Mouse (Mus musculus): ENCODE data around the gene Txlnb. TPM values are rescaled to one million over a fixed set of nuclear protein-coding genes. Genes with fewer than 3 reads are reported as not detected.
"Not testable (repeated sequence)": the region's sequence is repeated elsewhere in the genome, so short reads cannot be mapped to it uniquely, and the experiment has no call there.

Gene Txlnb
- polyA plus RNA-seq, 1 experiment from 2014 or later = 2.3 TPM

DNA sequence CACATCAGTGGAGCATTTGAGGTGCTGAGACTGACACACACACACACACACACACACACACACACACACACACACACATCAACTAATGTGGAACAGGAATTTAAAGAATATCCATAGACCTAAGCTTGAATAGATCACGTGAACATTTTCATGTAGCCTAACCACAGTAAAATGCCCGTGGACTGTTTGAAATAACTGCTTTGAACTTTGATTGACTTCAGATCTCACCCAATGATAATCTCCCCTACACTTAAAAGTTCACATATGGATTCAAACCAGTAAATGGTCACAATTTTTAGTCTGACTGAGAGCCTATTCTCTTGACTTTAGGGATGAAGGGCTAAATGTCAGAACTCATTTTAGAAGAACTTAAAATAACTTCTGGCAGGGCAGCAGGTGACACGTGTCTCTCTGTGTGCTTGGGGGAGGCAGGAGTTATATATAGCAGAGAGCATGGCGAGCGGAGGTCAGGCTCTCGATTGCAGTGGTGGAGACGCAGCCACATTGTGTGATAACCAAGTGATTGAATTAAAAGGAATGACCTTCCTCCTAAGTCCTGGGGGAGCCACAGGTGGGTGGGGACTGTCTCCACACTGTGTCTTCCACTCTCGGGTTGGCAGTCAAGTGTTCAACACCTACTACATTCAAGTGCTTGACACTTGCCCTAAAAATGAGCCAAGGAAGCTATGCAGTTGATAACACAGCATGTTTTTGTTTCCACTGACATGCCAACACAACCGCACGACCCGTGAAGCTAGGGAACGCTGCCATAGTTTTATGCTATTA, 1.0 kb downstream of the Txlnb start:
- H3K9ac ChIP-seq (replicated peaks; ENCODE audit: low read length) = no peak overlapping the region
- ATAC-seq (ENCODE audit: low FRiP score, low TSS enrichment) (no peak), DNase-seq (no peak)
- H3K4me3 ChIP-seq (replicated peaks; ENCODE audit: low read depth, low read length) = no peak overlapping the region
- peaks cover 12% of the 10 kb centered on the region for H3K4me1 ChIP-seq (ENCODE audit: control insufficient read depth, insufficient read depth, low read length)
- no peaks in the 10 kb centered on the region for H3K9me3 ChIP-seq (ENCODE audit: control insufficient read depth, low read length)
- 52% methylated on average over 12 of the region's 12 CpGs for WGBS
- no peaks in the 10 kb centered on the region for H3K27me3 ChIP-seq (ENCODE audit: control insufficient read depth, insufficient read depth, low read length)
- peak overlapping the region; percentile 67; the same call in 1 of the 2 replicates for H3K27ac ChIP-seq (replicated peaks; ENCODE audit: low read depth, low read length)
- no peaks in the 10 kb centered on the region for H3K36me3 ChIP-seq (ENCODE audit: control insufficient read depth, insufficient read depth, low read length)
- H3K4me2 ChIP-seq (ENCODE audit: low read length) = peak overlapping the region; percentile 53

GRCm38 (mm10) chr10:17797681-17798080, 1.7 kb downstream of the Txlnb start:
- no peak for DNase-seq
- Histone ChIP-seq H3K4me3 (replicated peaks; ENCODE audit: low read depth, low read length) (no peak overlapping the region), H3K36me3 (ENCODE audit: control insufficient read depth, insufficient read depth, low read length) (no peaks in the 10 kb centered on the region), H3K9me3 (ENCODE audit: control insufficient read depth, low read length) (no peaks in the 10 kb centered on the region), H3K27ac (replicated peaks; ENCODE audit: low read depth, low read length) (no peak overlapping the region), H3K4me1 (ENCODE audit: control insufficient read depth, insufficient read depth, low read length) (peaks cover 12% of the 10 kb centered on the region), H3K27me3 (ENCODE audit: control insufficient read depth, insufficient read depth, low read length) (no peaks in the 10 kb centered on the region), H3K4me2 (ENCODE audit: low read length) (no peak overlapping the region), H3K9ac (replicated peaks; ENCODE audit: low read length) (no peak overlapping the region)
- ATAC-seq (ENCODE audit: low FRiP score, low TSS enrichment) = no peak
- WGBS = 83% methylated on average over 3 of the region's 3 CpGs

DNA sequence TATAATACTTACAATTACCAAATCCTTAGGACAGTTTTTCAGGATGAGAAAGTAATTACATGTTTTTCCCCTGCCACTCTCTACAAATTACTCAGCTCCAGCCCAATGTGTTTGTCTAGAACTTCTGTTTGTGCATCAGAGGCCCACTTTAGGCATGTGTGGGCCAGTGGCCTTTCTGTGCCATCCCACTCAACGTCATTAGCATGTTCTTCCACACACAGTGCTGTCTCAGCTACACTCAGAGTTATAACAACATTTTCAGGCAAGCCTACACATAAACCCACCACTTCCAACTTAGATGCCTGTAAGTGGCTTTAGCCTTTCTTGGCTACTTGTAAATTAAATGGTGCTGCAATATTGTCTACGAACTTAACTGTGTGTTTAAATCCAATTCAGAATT, 5.8 kb downstream of the Txlnb start:
- Histone ChIP-seq H3K36me3 (ENCODE audit: control insufficient read depth, insufficient read depth, low read length) (no peaks in the 10 kb centered on the region), H3K9ac (replicated peaks; ENCODE audit: low read length) (no peak overlapping the region), H3K9me3 (ENCODE audit: control insufficient read depth, low read length) (no peaks in the 10 kb centered on the region), H3K27me3 (ENCODE audit: control insufficient read depth, insufficient read depth, low read length) (no peaks in the 10 kb centered on the region), H3K4me1 (ENCODE audit: control insufficient read depth, insufficient read depth, low read length) (no peaks in the 10 kb centered on the region), H3K4me2 (ENCODE audit: low read length) (no peak overlapping the region), H3K4me3 (replicated peaks; ENCODE audit: low read depth, low read length) (no peak overlapping the region), H3K27ac (replicated peaks; ENCODE audit: low read depth, low read length) (no peak overlapping the region)
- 82% methylated on average over 2 of the region's 2 CpGs for WGBS
- no peak for DNase-seq
- ATAC-seq (ENCODE audit: low FRiP score, low TSS enrichment) = no peak

- no peak overlapping the region for H3K27ac ChIP-seq (replicated peaks; ENCODE audit: low read depth, low read length)
- DNase-seq = no peak
- H3K4me1 ChIP-seq (ENCODE audit: control insufficient read depth, insufficient read depth, low read length) = no peaks in the 10 kb centered on the region
- H3K4me3 ChIP-seq (replicated peaks; ENCODE audit: low read depth, low read length) = no peak overlapping the region
- WGBS = 81% methylated on average over 1 of the region's 1 CpGs
- no peaks in the 10 kb centered on the region for H3K36me3 ChIP-seq (ENCODE audit: control insufficient read depth, insufficient read depth, low read length)
- H3K9ac ChIP-seq (replicated peaks; ENCODE audit: low read length) = no peak overlapping the region
- no peaks in the 10 kb centered on the region for H3K27me3 ChIP-seq (ENCODE audit: control insufficient read depth, insufficient read depth, low read length)
- no peaks in the 10 kb centered on the region for H3K9me3 ChIP-seq (ENCODE audit: control insufficient read depth, low read length)
- no peak for ATAC-seq (ENCODE audit: low FRiP score, low TSS enrichment)
- no peak overlapping the region for H3K4me2 ChIP-seq (ENCODE audit: low read length)
Measured at GRCm38 (mm10) chr10:17808526-17808925, 12.5 kb downstream of the Txlnb start.

- Histone ChIP-seq H3K9ac (replicated peaks; ENCODE audit: low read length) (no peak overlapping the region), H3K27ac (replicated peaks; ENCODE audit: low read depth, low read length) (no peak overlapping the region), H3K27me3 (ENCODE audit: control insufficient read depth, insufficient read depth, low read length) (no peaks in the 10 kb centered on the region), H3K4me2 (ENCODE audit: low read length) (no peak overlapping the region), H3K4me3 (replicated peaks; ENCODE audit: low read depth, low read length) (no peak overlapping the region), H3K36me3 (ENCODE audit: control insufficient read depth, insufficient read depth, low read length) (peaks cover 6% of the 10 kb centered on the region; the same call in 1 of the 2 replicates), H3K4me1 (ENCODE audit: control insufficient read depth, insufficient read depth, low read length) (no peaks in the 10 kb centered on the region), H3K9me3 (ENCODE audit: control insufficient read depth, low read length) (no peaks in the 10 kb centered on the region)
- WGBS = 91% methylated on average over 11 of the region's 11 CpGs
- no peak for ATAC-seq (ENCODE audit: low FRiP score, low TSS enrichment)
- DNase-seq = no peak
Measured at GRCm38 (mm10) chr10:17815052-17815451, 19.0 kb downstream of the Txlnb start.

- not testable (repeated sequence) for H3K4me1 ChIP-seq (ENCODE audit: control insufficient read depth, insufficient read depth, low read length); H3K4me2 ChIP-seq (ENCODE audit: low read length); H3K9me3 ChIP-seq (ENCODE audit: control insufficient read depth, low read length); H3K9ac ChIP-seq (replicated peaks; ENCODE audit: low read length); H3K36me3 ChIP-seq (ENCODE audit: control insufficient read depth, insufficient read depth, low read length); H3K27me3 ChIP-seq (ENCODE audit: control insufficient read depth, insufficient read depth, low read length); DNase-seq; ATAC-seq (ENCODE audit: low FRiP score, low TSS enrichment); H3K27ac ChIP-seq (replicated peaks; ENCODE audit: low read depth, low read length); H3K4me3 ChIP-seq (replicated peaks; ENCODE audit: low read depth, low read length)
- 88% methylated on average over 7 of the region's 7 CpGs for WGBS
Measured at GRCm38 (mm10) chr10:17820422-17820821, 24.4 kb downstream of the Txlnb start.

- Histone ChIP-seq H3K27me3 (ENCODE audit: control insufficient read depth, insufficient read depth, low read length) (no peaks in the 10 kb centered on the region), H3K36me3 (ENCODE audit: control insufficient read depth, insufficient read depth, low read length) (no peaks in the 10 kb centered on the region), H3K27ac (replicated peaks; ENCODE audit: low read depth, low read length) (0 out of 2 replicates have a peak overlapping the region, but pooled peaks have one; percentile 37), H3K4me3 (replicated peaks; ENCODE audit: low read depth, low read length) (0 out of 2 replicates have a peak overlapping the region, but pooled peaks have one; percentile 14), H3K4me2 (ENCODE audit: low read length) (peak overlapping the region; percentile 50), H3K9ac (replicated peaks; ENCODE audit: low read length) (no peak overlapping the region; the same call in 1 of the 2 replicates), H3K9me3 (ENCODE audit: control insufficient read depth, low read length) (no peaks in the 10 kb centered on the region), H3K4me1 (ENCODE audit: control insufficient read depth, insufficient read depth, low read length) (peaks cover 7% of the 10 kb centered on the region; the same call in 1 of the 2 replicates)
- peak; percentile 73 for DNase-seq
- ATAC-seq (ENCODE audit: low FRiP score, low TSS enrichment) = peak; percentile 21; the same call in 1 of the 2 replicates
- under 1% methylated on average over 12 of the region's 12 CpGs for WGBS
Measured at GRCm38 (mm10) chr10:17827391-17827790, 31.4 kb downstream of the Txlnb start.

- ATAC-seq (ENCODE audit: low FRiP score, low TSS enrichment) (no peak), DNase-seq (no peak)
- Histone ChIP-seq H3K9me3 (ENCODE audit: control insufficient read depth, low read length) (no peaks in the 10 kb centered on the region), H3K36me3 (ENCODE audit: control insufficient read depth, insufficient read depth, low read length) (no peaks in the 10 kb centered on the region), H3K4me3 (replicated peaks; ENCODE audit: low read depth, low read length) (no peak overlapping the region), H3K4me2 (ENCODE audit: low read length) (no peak overlapping the region), H3K27ac (replicated peaks; ENCODE audit: low read depth, low read length) (no peak overlapping the region), H3K27me3 (ENCODE audit: control insufficient read depth, insufficient read depth, low read length) (no peaks in the 10 kb centered on the region), H3K4me1 (ENCODE audit: control insufficient read depth, insufficient read depth, low read length) (peaks cover 7% of the 10 kb centered on the region; the same call in 1 of the 2 replicates), H3K9ac (replicated peaks; ENCODE audit: low read length) (no peak overlapping the region)
- WGBS = 94% methylated on average over 4 of the region's 4 CpGs
Measured at GRCm38 (mm10) chr10:17829205-17829604, 33.2 kb downstream of the Txlnb start.

DNA sequence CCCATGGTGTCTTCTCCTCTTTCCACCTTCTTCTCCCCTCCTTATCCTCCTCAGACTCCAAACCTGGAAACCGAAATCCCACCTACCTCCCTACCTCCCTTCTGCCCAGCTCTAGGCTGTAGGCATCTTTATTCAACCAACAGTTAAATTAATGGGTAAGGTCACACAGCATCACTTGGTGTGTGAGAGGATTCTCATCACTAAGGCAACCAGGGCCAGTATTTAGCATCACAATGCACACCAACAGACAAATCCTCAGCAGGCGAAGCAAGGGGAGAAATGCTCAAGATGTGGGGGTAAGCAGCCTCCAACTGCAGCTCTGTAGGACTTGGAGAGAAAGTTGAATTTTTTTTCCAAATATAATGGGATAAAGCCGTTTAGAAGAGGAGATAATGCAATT, 35.0 kb downstream of the Txlnb start:
- DNase-seq (peak; percentile 43), ATAC-seq (ENCODE audit: low FRiP score, low TSS enrichment) (no peak)
- WGBS = 6% methylated on average over 3 of the region's 3 CpGs

More for the DNA sequence above, 35.0 kb downstream of the Txlnb start:
- H3K36me3 ChIP-seq (ENCODE audit: control insufficient read depth, insufficient read depth, low read length) = no peaks in the 10 kb centered on the region
- H3K9me3 ChIP-seq (ENCODE audit: control insufficient read depth, low read length) = no peaks in the 10 kb centered on the region
- H3K27me3 ChIP-seq (ENCODE audit: control insufficient read depth, insufficient read depth, low read length) = no peaks in the 10 kb centered on the region
- H3K27ac ChIP-seq (replicated peaks; ENCODE audit: low read depth, low read length) = no peak overlapping the region
- H3K9ac ChIP-seq (replicated peaks; ENCODE audit: low read length) = no peak overlapping the region
- H3K4me2 ChIP-seq (ENCODE audit: low read length) = no peak overlapping the region
- H3K4me3 ChIP-seq (replicated peaks; ENCODE audit: low read depth, low read length) = no peak overlapping the region
- peaks cover 7% of the 10 kb centered on the region; the same call in 1 of the 2 replicates for H3K4me1 ChIP-seq (ENCODE audit: control insufficient read depth, insufficient read depth, low read length)
